21 mouse cellular contexts compared by ENCODE assay signal in the genomic region with DNA sequence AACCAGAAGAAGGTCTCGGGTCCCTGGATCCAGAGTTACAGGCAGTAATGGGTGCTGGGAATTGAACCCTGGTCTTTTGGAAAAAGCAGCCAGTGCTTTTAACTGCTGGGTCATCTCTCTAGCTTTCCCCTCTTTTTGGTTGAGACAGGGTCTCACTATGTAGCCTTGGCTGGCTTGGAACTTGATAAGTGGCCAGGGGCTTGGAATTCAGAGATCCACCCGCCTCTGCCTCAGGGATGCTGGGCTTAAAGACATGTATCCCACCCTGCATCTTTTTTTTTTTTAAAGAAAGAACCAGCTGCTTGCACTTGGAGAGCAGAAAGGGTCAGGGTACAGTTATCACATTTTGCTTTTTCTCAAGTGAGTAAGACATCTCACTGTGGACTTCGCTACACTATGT. TPM values are rescaled to one million over a fixed set of nuclear protein-coding genes. Genes with fewer than 3 reads are reported as not detected.
DNase-seq lines count a peak whose midpoint lies in the region; ATAC-seq lines count a peak whose summit lies in the region.
"Had no signal": no experiment of that assay in that cellular context is flagged by ENCODE, and none has a peak within 500 bp of the region (broad histone marks: within the 10 kb centered on the region; RNA-seq: fewer than 3 reads in every experiment).

No protein-coding gene starts in this region.

- H3K9me3 ChIP-seq in hindbrain, embryonic 13.5 days = no peaks in the 10 kb centered on the region
- H3K9me3 ChIP-seq in hindbrain, embryonic 12.5 days (replicated peaks) = no peaks in the 10 kb centered on the region
- H3K9me3 ChIP-seq in lung, embryonic 16.5 days (ENCODE audit: control insufficient read depth, low read length) = no peaks in the 10 kb centered on the region
- H3K9me3 ChIP-seq in stomach, embryonic 15.5 days = no peaks in the 10 kb centered on the region
- H3K9me3 ChIP-seq: forebrain, embryonic 10.5 days; kidney, embryonic 15.5 days; limb, embryonic 13.5 days; liver, embryonic 12.5 days had no signal

- no peak overlapping the region for H3K9ac ChIP-seq in hindbrain, embryonic 13.5 days
- H3K9ac ChIP-seq in hindbrain, embryonic 12.5 days = no peak overlapping the region
- no peak overlapping the region for H3K9ac ChIP-seq in lung, embryonic 16.5 days (ENCODE audit: low read length)
- no peak overlapping the region for H3K9ac ChIP-seq in stomach, embryonic 15.5 days
- H3K9ac ChIP-seq: kidney, embryonic 15.5 days; liver, embryonic 12.5 days had no signal

- ATAC-seq in hindbrain, embryonic 13.5 days (ENCODE audit: low FRiP score) = no peak
- no peak for ATAC-seq in hindbrain, embryonic 12.5 days (ENCODE audit: low FRiP score)
- ATAC-seq in lung, embryonic 16.5 days (ENCODE audit: low read depth) = no peak
- ATAC-seq in stomach, embryonic 15.5 days (ENCODE audit: insufficient read depth, low FRiP score, low read depth) = no peak
- ATAC-seq: inflammation-experienced regulatory T-cells, adult 6 months; liver, embryonic 12.5 days had no signal

- peaks cover 18% of the 10 kb centered on the region for H3K4me1 ChIP-seq in hindbrain, embryonic 13.5 days (replicated peaks)
- H3K4me1 ChIP-seq in hindbrain, embryonic 12.5 days = peaks cover 15% of the 10 kb centered on the region
- H3K4me1 ChIP-seq in lung, embryonic 16.5 days (replicated peaks; ENCODE audit: control insufficient read depth, insufficient read depth, low read length) = peaks cover 17% of the 10 kb centered on the region
- H3K4me1 ChIP-seq in stomach, embryonic 15.5 days = peaks cover 17% of the 10 kb centered on the region

- H3K27me3 ChIP-seq in hindbrain, embryonic 13.5 days = no peaks in the 10 kb centered on the region
- no peaks in the 10 kb centered on the region for H3K27me3 ChIP-seq in hindbrain, embryonic 12.5 days
- no peaks in the 10 kb centered on the region for H3K27me3 ChIP-seq in lung, embryonic 16.5 days (ENCODE audit: control insufficient read depth, insufficient read depth, low read depth, low read length)
- H3K27me3 ChIP-seq in stomach, embryonic 15.5 days (replicated peaks) = no peaks in the 10 kb centered on the region
- H3K27me3 ChIP-seq: kidney, embryonic 15.5 days; limb, embryonic 13.5 days; liver, embryonic 12.5 days had no signal

- DNase-seq in cerebellum, postnatal 10 days = peak; percentile 52 to 64
- DNase-seq in cerebellum, adult 9-11 months = no peak
- DNase-seq in lung, postnatal 14 days = no peak
- no peak for DNase-seq in urinary bladder, adult 18-20 months (ENCODE audit: low spot score in 2 of 2)
- DNase-seq: adrenal gland, postnatal 10 days; gastrocnemius, adult 2 months; heart, postnatal 14 days; kidney, postnatal 36 days; layer of hippocampus, adult 9-11 months; lung, adult 18-20 months; lung, postnatal 4 days; thymus, postnatal 25 days had no signal

- H3K4me3 ChIP-seq in hindbrain, embryonic 13.5 days = no peak overlapping the region
- no peak overlapping the region for H3K4me3 ChIP-seq in hindbrain, embryonic 12.5 days
- H3K4me3 ChIP-seq in lung, embryonic 16.5 days (ENCODE audit: low read length) = no peak overlapping the region
- H3K4me3 ChIP-seq in stomach, embryonic 15.5 days (replicated peaks) = no peak overlapping the region
- H3K4me3 ChIP-seq: forebrain, embryonic 10.5 days; kidney, embryonic 15.5 days; limb, embryonic 13.5 days; liver, embryonic 12.5 days had no signal

- 96% methylated on average over 3 of the region's 3 CpGs for WGBS in hindbrain, embryonic 13.5 days
- WGBS in hindbrain, embryonic 12.5 days = 92% methylated on average over 3 of the region's 3 CpGs
- WGBS in lung, embryonic 16.5 days = 91% methylated on average over 3 of the region's 3 CpGs
- WGBS in stomach, embryonic 15.5 days = 86% methylated on average over 3 of the region's 3 CpGs

- H3K4me2 ChIP-seq in hindbrain, embryonic 13.5 days = no peak overlapping the region
- H3K4me2 ChIP-seq in hindbrain, embryonic 12.5 days (replicated peaks) = no peak overlapping the region
- no peak overlapping the region for H3K4me2 ChIP-seq in lung, embryonic 16.5 days (ENCODE audit: low read depth, low read length)
- H3K4me2 ChIP-seq in stomach, embryonic 15.5 days = no peak overlapping the region
- H3K4me2 ChIP-seq: liver, embryonic 12.5 days had no signal

- H3K27ac ChIP-seq in hindbrain, embryonic 13.5 days = peak overlapping the region; percentile 80
- H3K27ac ChIP-seq in hindbrain, embryonic 12.5 days = no peak overlapping the region
- H3K27ac ChIP-seq in lung, embryonic 16.5 days (ENCODE audit: low read length) = peak overlapping the region; percentile 15; the same call in 1 of the 2 replicates
- peak overlapping the region; percentile 87 for H3K27ac ChIP-seq in stomach, embryonic 15.5 days
- H3K27ac ChIP-seq: forebrain, embryonic 10.5 days had no signal

- peaks cover 5% of the 10 kb centered on the region; the same call in 1 of the 2 replicates for H3K36me3 ChIP-seq in hindbrain, embryonic 13.5 days
- peaks cover 4% of the 10 kb centered on the region; the same call in 1 of the 2 replicates for H3K36me3 ChIP-seq in hindbrain, embryonic 12.5 days
- no peaks in the 10 kb centered on the region for H3K36me3 ChIP-seq in lung, embryonic 16.5 days (ENCODE audit: control insufficient read depth, insufficient read depth, low read length)
- H3K36me3 ChIP-seq in stomach, embryonic 15.5 days = no peaks in the 10 kb centered on the region
- H3K36me3 ChIP-seq: kidney, embryonic 15.5 days had no signal

RNA-seq across cellular contexts. Expression of a gene that starts 35.8 kb away (rescaled TPM):
- polyA plus RNA-seq in hindbrain, embryonic 13.5 days (2015; fragmentation: Nextera tagmentation; extraction: Ambion mirVana) = 20.7 and 21.9 TPM in 2 replicates
- 18.7 and 19.9 TPM in 2 replicates for polyA plus RNA-seq in hindbrain, embryonic 12.5 days (2016; fragmentation: Nextera tagmentation; extraction: Ambion mirVana)
- polyA plus RNA-seq in lung, embryonic 16.5 days (2015; fragmentation: Nextera tagmentation; extraction: Ambion mirVana) = 15.6 and 18.1 TPM in 2 replicates
- polyA plus RNA-seq in stomach, embryonic 15.5 days (2015; fragmentation: Nextera tagmentation; extraction: Ambion mirVana) = 27.8 and 34.0 TPM in 2 replicates

RNA-seq across cellular contexts. Expression of a gene that starts 46.1 kb away (rescaled TPM):
- 38.1 and 38.2 TPM in 2 replicates for polyA plus RNA-seq in hindbrain, embryonic 13.5 days (2015; fragmentation: Nextera tagmentation; extraction: Ambion mirVana)
- 43.1 and 46.6 TPM in 2 replicates for polyA plus RNA-seq in hindbrain, embryonic 12.5 days (2016; fragmentation: Nextera tagmentation; extraction: Ambion mirVana)
- polyA plus RNA-seq in lung, embryonic 16.5 days (2015; fragmentation: Nextera tagmentation; extraction: Ambion mirVana) = 32.2 and 34.3 TPM in 2 replicates
- polyA plus RNA-seq in stomach, embryonic 15.5 days (2015; fragmentation: Nextera tagmentation; extraction: Ambion mirVana) = 33.2 and 35.3 TPM in 2 replicates

Comparison
In these comparisons a context has a peak if more than half of its experiments do, and no peak if none do; other contexts are left out.
1. DNase-seq: peak in cerebellum, postnatal 10 days (2 of 2); none in cerebellum, adult 9-11 months (single experiment), lung, postnatal 14 days (single experiment) and urinary bladder, adult 18-20 months (0 of 2).